Mouse (Mus musculus) CH12.LX (cell line): Measurements from ENCODE around the gene Rpl23.
A peak's percentile ranks its signal among the peaks of the same experiment; 100 is the strongest.

Experiments
- JUND ChIP-seq: conservative IDR thresholded peaks from 2 replicates; pipeline ENCODE4 v1.6.1; 2011; ENCODE audit warnings: low read depth, low read length, improper control_type of control experiment
- MAX ChIP-seq: IDR thresholded peaks from 2 replicates; pipeline ENCODE4 v1.6.1; 2011; ENCODE audit warnings: low read length, improper control_type of control experiment
- SIN3A ChIP-seq: IDR thresholded peaks from 2 replicates; pipeline ENCODE4 v1.6.1; 2012; ENCODE audit warnings: low read length, improper control_type of control experiment, inconsistent platforms
- TBP ChIP-seq: conservative IDR thresholded peaks from 2 replicates; pipeline ENCODE4 v1.6.1; 2011; ENCODE audit warnings: low read depth, low read length, improper control_type of control experiment

DNA sequence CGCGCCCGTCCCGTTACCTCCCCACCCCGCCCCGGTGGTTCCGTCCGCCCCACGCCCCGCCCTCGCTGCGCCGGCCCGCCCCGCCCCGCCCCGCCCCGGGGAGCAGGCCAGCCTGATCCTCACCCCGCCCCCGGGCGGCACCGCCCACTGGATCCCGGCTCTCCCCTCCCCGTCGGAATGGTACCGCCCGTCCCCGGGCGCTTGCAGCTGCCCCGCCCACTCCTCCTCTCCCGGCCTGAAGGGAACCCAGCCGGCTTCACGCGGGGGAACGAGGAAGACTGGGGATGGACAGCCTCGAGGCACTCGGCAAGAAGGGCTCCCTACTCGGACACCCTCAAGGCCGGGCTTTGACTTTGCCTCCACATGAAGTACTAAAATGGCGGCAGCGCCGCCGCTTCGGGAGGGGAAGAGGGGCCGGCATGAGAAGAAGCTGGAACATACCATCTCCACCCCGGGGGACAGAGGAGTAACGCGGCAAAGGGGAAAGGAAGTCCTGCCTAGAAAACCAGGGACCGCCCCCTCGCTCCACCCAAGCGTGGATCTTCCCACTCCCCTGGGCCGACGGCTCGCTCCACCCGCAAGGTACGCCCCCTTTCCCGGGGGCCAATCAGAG is 37.4 kb downstream of the Rpl23 start:
- peak; percentile 57; the same call in 1 of the 2 replicates for TF ChIP-seq TBP
- peak; percentile 71 for TF ChIP-seq SIN3A
- no peak for TF ChIP-seq JUND
- peak; percentile 83 for TF ChIP-seq MAX
